Mouse (Mus musculus) urinary bladder, postnatal 10 days (tissue): ENCODE measurements around the gene Miga1.

Experiments
- DNase-seq: peaks from one replicate; pipeline ENCODE4 v3.0.0; 2022; ENCODE audit warnings: low spot score

Miga1 gene

DNA sequence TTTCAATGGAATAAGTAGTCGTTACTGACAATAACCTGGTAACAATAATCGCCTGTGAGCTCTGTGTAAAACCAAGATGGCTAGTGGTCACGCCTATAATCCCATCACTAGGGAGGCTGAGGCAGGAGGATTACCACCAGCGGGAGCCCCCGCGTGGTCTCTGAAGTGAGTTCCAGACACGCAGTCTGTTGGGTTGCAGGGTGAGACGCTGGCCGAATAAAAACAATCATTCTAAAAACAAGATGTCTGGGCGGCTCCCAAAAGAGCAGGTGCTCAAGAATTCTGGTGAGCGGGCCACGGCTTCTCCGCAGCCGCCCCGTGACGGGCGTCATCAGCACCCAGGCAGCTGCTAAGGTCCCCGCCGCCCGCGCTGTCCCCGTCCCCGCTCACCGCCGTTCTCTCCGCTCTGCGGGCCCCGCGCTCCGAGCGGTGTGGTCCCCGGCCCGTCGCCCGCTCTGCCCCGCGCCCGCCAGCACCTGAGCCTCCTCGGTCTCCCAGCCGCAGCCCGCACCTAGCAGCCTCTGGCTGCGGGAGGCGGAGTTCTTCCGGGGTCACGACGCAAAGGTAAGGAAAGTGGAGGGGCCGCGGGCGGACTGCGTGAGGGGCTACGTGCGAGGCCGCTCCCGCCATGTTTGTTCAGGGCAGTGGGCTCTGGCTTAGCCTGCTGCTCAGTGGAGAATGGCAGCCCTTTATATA, at the start of gene Miga1:
Miga1 (minus strand) TSS at position 546 of the 696 bp plus-strand sequence.
- DNase-seq: no peak

GRCm38 (mm10) chr3:152384106-152384505, 43.9 kb upstream of the Miga1 start:
- DNase-seq: no peak

DNA sequence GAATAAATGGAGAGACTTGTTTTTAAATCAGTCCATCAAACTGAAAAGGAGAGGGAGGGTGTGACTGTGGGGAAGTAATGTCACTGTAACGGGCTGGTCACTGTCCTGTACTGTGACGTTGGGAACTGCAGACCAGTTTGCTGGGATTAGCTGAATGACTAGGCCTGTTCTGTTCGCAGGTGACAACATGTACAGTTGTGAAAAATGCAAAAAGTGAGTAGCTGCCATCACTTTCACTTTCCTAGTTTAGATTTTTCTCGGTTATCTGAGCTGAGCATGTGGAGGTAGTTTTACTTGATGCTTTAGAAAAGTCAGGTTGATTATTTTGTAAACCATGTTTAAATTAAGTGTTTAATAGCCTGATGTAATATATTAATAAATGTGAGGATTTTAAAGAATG, 35.9 kb upstream of the Miga1 start:
- no peak for DNase-seq

DNA sequence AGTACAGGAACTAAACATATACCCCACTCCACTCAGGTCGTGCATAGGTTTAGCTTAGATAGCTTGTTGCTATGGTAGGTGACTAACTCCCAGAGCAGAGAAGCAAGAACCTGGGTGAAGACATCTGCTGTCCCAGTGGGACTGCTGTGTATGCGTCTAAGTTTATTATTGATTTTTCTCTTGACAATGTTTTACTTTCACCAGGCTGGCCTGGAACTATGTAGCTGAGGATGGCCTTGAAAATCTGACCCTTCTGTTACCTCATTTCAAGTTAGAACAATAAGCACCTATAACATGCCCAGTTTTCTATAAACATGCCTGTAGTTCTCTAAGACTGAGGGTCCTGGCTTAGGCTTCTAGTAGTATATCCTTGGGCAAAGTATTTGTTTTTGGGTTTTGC, 24.0 kb upstream of the Miga1 start:
- DNase-seq: no peak

DNA sequence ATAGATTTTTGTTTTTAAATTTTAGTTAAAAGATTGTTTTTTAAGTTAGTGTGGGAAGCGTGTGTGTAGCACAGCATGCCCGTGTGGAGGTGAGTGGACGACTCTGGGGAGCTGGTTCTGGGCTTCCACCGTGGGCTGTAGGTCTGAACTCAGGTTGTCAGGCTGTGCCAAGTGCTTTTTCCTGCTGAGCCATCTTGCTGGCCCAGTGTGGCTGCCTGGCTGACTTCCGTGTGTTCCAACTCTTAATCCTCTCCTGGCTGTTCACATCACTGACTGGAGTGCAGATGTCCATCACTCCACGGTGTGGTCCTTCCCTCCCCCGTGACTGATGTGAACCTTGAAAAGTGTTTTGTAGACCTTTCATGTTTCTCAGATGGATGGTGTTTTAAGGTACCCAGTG, 18.9 kb upstream of the Miga1 start:
- no peak for DNase-seq

GRCm38 (mm10) chr3:152356751-152357150, 16.5 kb upstream of the Miga1 start:
- no peak for DNase-seq

- no peak for DNase-seq
Observed at GRCm38 (mm10) chr3:152355361-152355760, 15.2 kb upstream of the Miga1 start.

DNA sequence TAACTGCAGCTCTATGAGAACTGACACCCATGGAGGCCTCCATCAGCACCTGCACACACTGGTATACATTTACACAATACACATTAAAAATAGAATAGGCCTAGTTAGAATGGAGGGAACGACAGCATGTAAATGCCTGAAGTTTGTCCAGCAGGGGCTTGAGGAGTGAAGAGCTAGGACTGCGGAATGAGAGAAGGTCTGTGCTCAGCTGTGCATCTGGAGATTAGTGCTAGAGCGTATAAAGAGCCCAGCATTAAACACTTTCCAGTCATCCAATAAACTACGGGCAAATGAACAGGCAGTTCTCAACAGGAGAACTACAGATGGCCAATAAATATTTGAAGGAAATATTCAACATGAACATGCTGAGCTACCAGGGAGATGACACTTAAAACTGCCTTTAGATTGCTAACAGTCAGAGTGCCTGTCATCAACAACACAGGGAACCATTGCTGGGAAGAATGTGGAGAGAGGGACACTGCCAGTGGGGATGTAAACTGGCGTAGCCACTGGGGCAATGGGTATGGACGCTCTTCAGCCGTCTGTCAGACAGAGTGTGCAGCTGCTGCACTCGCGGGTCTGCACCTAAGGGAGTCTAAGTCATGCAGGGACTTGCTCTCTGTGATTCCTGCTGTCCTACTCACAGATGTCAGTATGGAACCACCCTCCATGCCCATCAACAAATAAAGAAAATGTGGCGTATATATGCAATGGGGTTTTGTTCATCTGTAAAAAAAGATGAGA, 13.4 kb upstream of the Miga1 start:
- DNase-seq: no peak

- DNase-seq: no peak
Observed at GRCm38 (mm10) chr3:152352289-152352688, 12.1 kb upstream of the Miga1 start.

GRCm38 (mm10) chr3:152350966-152351365, 10.8 kb upstream of the Miga1 start:
- no peak for DNase-seq

DNA sequence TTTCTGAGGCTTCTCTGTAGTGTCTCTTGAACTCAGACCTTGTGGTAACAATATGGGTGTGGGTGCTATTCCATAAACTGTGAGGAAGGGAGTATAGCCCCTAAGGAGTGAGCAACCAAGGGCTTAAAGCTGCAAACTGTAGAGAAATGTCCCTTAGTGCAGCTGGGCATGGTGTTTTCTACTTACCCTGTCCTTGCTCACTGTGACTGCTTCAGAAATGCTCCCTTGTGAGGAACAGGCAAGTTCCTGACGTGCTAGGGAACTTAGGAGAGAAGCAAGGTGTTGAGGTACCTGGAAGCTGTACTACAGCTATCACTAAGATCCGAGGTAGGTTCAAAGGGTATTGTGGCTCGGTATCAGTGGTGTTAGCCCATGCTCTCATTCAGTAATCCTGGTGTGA, 10.2 kb upstream of the Miga1 start:
- DNase-seq: no peak

DNA sequence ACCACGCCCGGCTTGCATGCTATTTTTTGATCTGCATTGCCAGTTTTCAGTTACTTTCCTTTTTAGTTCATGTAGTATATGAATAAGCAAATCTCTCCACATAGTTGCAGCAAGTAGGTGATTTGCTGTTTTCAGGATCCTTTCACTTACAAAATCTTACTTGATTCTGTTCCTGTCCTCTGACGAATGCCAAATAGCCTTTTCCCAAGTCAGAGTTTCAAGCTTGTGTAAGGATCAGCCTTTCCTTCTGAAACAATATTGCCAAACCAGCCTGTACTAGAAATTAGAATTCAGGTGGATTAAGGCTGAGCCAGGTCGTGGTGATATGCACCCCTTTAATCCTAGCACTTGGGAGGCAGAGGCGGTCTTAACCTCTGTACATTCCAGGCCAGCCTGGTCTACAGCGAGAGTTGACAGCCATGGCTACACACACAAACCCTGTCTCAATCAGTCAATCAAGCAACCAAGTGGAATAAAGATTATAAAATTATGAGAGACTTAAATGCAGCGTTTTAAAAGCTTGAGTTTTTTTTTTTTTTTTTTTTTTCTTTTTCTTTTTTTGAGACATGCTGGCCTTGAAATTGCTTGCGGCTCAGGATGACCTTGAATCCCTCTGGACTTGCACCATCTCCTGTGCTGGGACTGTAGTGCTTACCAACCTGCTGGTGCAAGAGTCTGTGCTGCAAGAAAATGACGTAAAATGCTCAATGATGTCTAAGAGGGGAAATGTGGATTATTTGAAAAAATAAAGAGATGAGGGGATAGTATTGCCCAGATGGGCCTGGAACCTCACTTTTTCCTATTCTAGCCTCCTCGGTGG, 8.0 kb upstream of the Miga1 start:
- no peak for DNase-seq

GRCm38 (mm10) chr3:152347227-152347626, 7.0 kb upstream of the Miga1 start:
- DNase-seq: no peak

DNA sequence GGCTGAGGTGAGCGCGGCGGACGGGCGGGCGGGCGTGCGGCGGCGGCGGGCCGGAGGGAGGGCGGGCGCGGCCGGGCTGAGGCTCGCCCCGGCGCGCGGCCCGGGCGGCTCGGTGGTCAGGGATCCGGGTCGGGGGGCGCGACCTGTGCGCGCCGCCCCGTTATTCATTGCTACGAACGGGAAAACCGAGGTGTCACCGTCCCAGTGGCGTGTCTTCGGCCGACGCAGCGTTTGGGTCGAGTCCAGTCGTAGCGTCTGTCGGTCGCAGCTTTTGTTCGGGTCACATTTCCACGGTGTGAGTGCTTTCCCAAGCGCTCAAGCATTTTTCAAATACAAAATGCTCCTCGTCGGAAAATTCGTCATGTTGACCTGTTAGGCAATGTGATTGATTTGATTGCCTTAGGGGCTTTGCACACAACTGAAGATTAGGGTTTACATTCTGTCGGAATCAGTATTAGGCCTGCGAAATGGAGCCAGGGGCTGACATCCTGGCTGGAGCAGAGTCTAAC, 6.5 kb upstream of the Miga1 start:
- DNase-seq: no peak

GRCm38 (mm10) chr3:152345732-152346632, 5.8 kb upstream of the Miga1 start, which contains the start of gene Usp33:
Usp33 (plus strand) TSS chr3:152346478.
- peak; percentile 75 for DNase-seq

GRCm38 (mm10) chr3:152342961-152343517, 2.8 kb upstream of the Miga1 start:
- DNase-seq: no peak

DNA sequence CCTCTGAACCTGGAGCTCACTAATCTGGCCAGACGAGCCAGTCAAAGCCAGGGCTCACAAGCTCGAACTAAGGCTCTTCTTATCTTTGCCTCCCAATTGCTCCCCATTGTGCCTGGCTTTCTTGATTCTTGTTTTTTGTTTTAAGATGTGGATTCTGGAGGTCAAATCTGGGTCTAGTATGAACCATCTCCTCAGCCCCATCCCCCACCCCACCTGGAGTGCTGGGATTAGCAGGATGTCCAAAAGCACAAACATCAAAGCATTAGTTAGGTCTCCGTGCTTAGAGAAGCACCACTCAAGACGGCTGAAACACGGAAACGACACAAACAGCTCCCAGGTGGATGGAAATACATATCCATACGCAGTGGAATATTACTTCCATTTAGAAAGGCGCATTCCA, 4.1 kb downstream of the Miga1 start:
- DNase-seq: no peak

DNA sequence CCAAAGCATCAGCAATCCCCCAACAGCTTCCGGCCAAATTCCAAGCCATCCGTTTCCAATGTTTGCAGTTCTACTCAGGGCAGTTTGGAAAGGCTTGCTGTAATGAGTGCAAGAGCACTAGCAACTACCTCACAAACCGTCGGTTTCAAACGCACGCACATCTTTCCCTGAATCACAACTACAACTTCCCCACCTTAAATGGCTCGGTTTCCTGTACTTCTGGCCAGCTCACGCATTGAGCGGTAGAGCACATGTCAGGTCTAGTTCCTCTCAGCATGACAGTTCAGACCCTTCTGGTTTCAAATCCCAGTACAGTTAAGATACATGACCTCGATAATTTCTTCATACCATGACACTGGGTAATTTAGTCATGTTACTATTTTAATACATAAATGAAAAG, 6.6 kb downstream of the Miga1 start:
- no peak for DNase-seq

- no peak for DNase-seq
Observed at GRCm38 (mm10) chr3:152332545-152333300, 7.5 kb downstream of the Miga1 start.

DNA sequence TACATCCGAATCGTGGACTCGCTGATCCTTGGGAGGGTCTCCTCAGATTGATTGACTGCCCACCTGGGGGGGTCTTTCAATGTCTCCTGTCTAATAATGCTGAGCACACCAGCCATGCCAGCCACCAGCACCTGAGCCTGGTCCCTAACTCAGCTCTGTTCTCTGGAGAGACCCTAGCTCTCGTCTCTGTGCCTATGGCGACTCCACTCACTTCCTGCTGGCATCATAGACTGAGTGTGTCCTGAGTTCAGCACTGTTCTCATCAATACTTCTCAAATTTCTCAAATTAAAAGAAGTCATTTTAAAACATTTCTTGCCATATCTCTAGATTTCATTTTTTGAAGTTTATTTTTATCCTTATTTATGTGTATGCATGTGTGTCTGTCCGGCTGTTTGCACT, 8.1 kb downstream of the Miga1 start:
- no peak for DNase-seq
